Mouse (Mus musculus): ENCODE data around the gene Golph3l.
"Not testable (repeated sequence)": the region's sequence is repeated elsewhere in the genome, so short reads cannot be mapped to it uniquely, and the experiment has no call there.

GRCm38 (mm10) chr3:95622421-95622820 is 33.7 kb downstream of the Golph3l start:
- TF ChIP-seq CTCF (IDR thresholded peaks at IDR 0.05; ENCODE audit: borderline replicate concordance, insufficient read depth, low read length); POLR2A (IDR thresholded peaks at IDR 0.05; ENCODE audit: low read depth, low read length): not testable (repeated sequence)
